Mouse (Mus musculus): ENCODE measurements at regions not wholly inside any gene's neighbourhood (a gene's known extent, or its start where the extent isn't known, plus 50 kb on each side); places are given as distances from the start of the nearest gene placed in this dataset.

GRCm38 (mm10) chr10:91734691-91735090 is 553.6 kb upstream of the Tmpo start:
- DNase-seq, result no peak
- intact Hi-C loops (cut with DNase I; ENCODE audit: low total_unique reads), result no loop called here

GRCm38 (mm10) chr10:91732007-91732589 is 551.0 kb upstream of the Tmpo start:
- intact Hi-C loops (cut with DNase I; ENCODE audit: low total_unique reads), result no loop called here
- no peak for DNase-seq

GRCm38 (mm10) chr10:91730062-91730461 is 548.9 kb upstream of the Tmpo start:
- no peak for DNase-seq
- intact Hi-C loops (cut with DNase I; ENCODE audit: low total_unique reads), result no loop called here

- intact Hi-C loops (cut with DNase I; ENCODE audit: low total_unique reads), result no loop called here
- DNase-seq, result no peak
Measured at GRCm38 (mm10) chr10:91719561-91720371, 538.7 kb upstream of the Tmpo start.

- no peak for DNase-seq
- intact Hi-C loops (cut with DNase I; ENCODE audit: low total_unique reads), result no loop called here
Measured at GRCm38 (mm10) chr10:91716604-91717003, 535.5 kb upstream of the Tmpo start.

GRCm38 (mm10) chr10:91714648-91715047 is 533.5 kb upstream of the Tmpo start:
- DNase-seq, result no peak
- intact Hi-C loops (cut with DNase I; ENCODE audit: low total_unique reads), result no loop called here

GRCm38 (mm10) chr10:91713529-91713928 is 532.4 kb upstream of the Tmpo start:
- no peak for DNase-seq
- intact Hi-C loops (cut with DNase I; ENCODE audit: low total_unique reads), result no loop called here

GRCm38 (mm10) chr10:91706816-91707215 is 525.7 kb upstream of the Tmpo start:
- DNase-seq, result no peak
- intact Hi-C loops (cut with DNase I; ENCODE audit: low total_unique reads), result no loop called here

GRCm38 (mm10) chr10:91704751-91705150 is 523.6 kb upstream of the Tmpo start:
- DNase-seq, result no peak
- intact Hi-C loops (cut with DNase I; ENCODE audit: low total_unique reads), result no loop called here

GRCm38 (mm10) chr10:91701822-91702221 is 520.7 kb upstream of the Tmpo start:
- intact Hi-C loops (cut with DNase I; ENCODE audit: low total_unique reads), result no loop called here
- no peak for DNase-seq

- no peak for DNase-seq
- intact Hi-C loops (cut with DNase I; ENCODE audit: low total_unique reads), result no loop called here
Measured at GRCm38 (mm10) chr10:91686082-91686618, 505.0 kb upstream of the Tmpo start.

- no peak for DNase-seq
- intact Hi-C loops (cut with DNase I; ENCODE audit: low total_unique reads), result no loop called here
Measured at GRCm38 (mm10) chr10:91685164-91686027, 504.3 kb upstream of the Tmpo start.

- DNase-seq, result no peak
- intact Hi-C loops (cut with DNase I; ENCODE audit: low total_unique reads), result no loop called here
Measured at GRCm38 (mm10) chr10:91679641-91680040, 498.5 kb upstream of the Tmpo start.

GRCm38 (mm10) chr10:91637911-91638310 is 456.8 kb upstream of the Tmpo start:
- intact Hi-C loops (cut with DNase I; ENCODE audit: low total_unique reads), result no loop called here
- no peak for DNase-seq

- intact Hi-C loops (cut with DNase I; ENCODE audit: low total_unique reads), result no loop called here
- DNase-seq, result no peak
Measured at GRCm38 (mm10) chr10:91628672-91629071, 447.6 kb upstream of the Tmpo start.

- intact Hi-C loops (cut with DNase I; ENCODE audit: low total_unique reads), result no loop called here
- DNase-seq, result no peak
Measured at GRCm38 (mm10) chr10:91622281-91622680, 441.2 kb upstream of the Tmpo start.

GRCm38 (mm10) chr10:91613794-91614479 is 432.8 kb upstream of the Tmpo start:
- DNase-seq, result no peak
- intact Hi-C loops (cut with DNase I; ENCODE audit: low total_unique reads), result no loop called here

GRCm38 (mm10) chr10:91612052-91612451 is 430.9 kb upstream of the Tmpo start:
- intact Hi-C loops (cut with DNase I; ENCODE audit: low total_unique reads), result no loop called here

GRCm38 (mm10) chr10:91594891-91595290 is 413.8 kb upstream of the Tmpo start:
- intact Hi-C loops (cut with DNase I; ENCODE audit: low total_unique reads), result no loop called here
- no peak for DNase-seq

More at GRCm38 (mm10) chr10:91612052-91612451, 430.9 kb upstream of the Tmpo start:
- DNase-seq, result no peak

- no peak for DNase-seq
- intact Hi-C loops (cut with DNase I; ENCODE audit: low total_unique reads), result no loop called here
Measured at GRCm38 (mm10) chr10:91593378-91593777, 412.3 kb upstream of the Tmpo start.
